Mouse (Mus musculus): ENCODE measurements around the gene Tex33. TPM values are rescaled to one million over a fixed set of nuclear protein-coding genes. Genes with fewer than 3 reads are reported as not detected.

The Tex33 gene
- total RNA-seq, 2 experiments from 2014 or later, result not detected

DNA sequence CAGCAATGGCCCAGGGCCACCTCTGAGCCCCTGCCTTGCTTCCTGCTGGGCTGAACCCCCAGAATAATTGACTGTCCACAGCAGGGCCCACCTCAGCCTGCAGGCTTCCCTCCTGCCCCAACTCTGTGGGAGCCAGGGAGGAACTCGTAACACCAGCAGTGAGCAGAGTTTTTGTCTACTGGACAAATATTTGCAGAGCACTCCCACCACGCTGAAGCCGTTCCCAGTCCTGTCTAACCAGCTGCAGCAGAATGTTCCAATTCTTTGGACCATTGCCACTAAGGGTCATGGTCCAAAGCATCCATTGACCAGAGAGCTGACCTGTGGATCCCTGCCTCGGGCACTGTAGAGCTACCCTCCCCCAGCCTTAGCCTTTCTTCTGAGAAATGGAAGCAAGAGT is 21.2 kb upstream of the Tex33 start:
- ATAC-seq (replicated peaks; ENCODE audit: poor library complexity), result no peak

- no peak for ATAC-seq (replicated peaks; ENCODE audit: poor library complexity)
Measured at GRCm38 (mm10) chr15:78414157-78414556, 18.4 kb upstream of the Tex33 start.

DNA sequence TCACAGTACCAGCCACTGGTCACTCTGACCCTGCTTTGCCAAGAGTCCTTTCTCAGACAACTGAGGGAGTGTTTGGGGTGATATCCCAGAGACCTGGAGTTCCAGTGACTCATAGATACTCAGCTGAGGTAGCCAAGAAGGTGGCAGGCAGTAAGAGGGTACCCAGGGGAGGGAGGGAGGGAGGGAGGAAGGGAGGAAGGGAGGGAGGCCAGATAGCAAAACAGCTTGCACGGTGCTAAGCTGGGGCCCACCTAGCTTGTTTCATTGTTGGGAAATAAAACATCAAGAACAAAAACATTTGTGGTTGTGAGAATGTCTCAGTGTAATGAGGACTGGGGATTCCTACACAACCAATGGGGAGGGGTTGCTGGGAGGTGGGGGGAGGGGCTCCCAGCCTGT is 18.0 kb upstream of the Tex33 start:
- no peak for ATAC-seq (replicated peaks; ENCODE audit: poor library complexity)

- ATAC-seq (replicated peaks; ENCODE audit: poor library complexity), result peak; percentile 97
Measured at GRCm38 (mm10) chr15:78413083-78413718, 17.5 kb upstream of the Tex33 start.

DNA sequence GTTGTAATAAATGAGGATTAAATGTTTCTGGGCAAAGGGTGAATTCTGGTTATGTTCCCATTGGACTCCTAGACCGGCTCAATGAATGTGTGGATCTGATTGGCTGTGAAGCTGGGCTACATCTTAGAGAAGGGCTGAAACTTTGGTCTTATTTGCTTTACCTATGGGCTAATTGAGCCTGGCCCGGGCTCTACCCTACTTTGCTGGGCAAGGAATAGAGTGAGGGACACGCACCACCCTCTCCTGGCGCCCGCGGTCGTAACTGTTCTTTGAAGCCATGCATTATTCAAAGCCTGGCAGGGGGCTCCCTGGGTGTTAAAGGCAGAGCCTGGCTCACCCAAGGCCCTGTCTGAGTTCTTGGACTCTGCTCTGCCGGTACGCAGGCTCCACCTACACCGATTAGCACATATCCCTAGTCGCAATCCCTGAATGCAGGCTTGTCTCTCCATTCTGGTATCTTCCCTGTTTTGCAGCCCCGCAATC is 13.9 kb upstream of the Tex33 start:
- no peak for ATAC-seq (replicated peaks; ENCODE audit: poor library complexity)

DNA sequence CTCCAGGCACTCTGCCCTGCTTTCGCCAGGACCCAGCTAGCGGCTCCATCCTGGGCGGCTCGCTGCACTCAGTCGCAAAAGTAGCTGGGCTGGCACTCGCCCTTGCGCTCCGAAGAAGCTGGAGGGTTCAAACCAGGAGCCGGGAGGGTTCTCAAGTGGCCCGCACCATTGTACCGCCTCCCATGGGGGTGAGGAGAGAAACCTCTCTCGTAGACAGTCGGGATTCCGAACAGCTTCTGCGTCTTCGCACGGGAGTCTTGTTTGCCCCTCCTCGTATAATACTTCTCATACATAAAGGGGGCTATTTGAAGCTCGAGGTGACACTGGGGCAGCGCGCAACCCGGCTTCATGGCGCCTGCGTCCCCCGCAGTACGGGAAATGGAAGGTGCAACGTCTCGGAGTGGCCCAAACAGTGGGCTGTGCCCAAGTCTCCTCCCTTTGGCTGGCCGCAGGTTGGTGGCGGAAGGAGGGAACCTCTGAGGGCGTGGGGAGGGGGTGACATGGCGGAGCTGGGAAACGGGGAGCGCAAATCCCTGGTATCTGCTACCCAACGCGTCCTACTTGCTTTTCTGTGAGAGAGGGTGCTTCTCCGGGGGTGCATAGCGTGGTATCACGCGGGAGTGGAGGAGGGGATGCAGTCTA is 10.7 kb upstream of the Tex33 start, which contains the start of gene Mpst:
Gene Mpst, plus strand, starts transcription at position 124 of the 642 bp plus-strand sequence.
- peak; percentile 88 for ATAC-seq (replicated peaks; ENCODE audit: poor library complexity)

GRCm38 (mm10) chr15:78405517-78406211 is 10.0 kb upstream of the Tex33 start, which contains the start of gene Tst:
TSS of gene Tst (minus strand) at chr15:78405907.
- ATAC-seq (replicated peaks; ENCODE audit: poor library complexity), result peak; percentile 30

GRCm38 (mm10) chr15:78405098-78405497 is 9.4 kb upstream of the Tex33 start:
- ATAC-seq (replicated peaks; ENCODE audit: poor library complexity), result no peak

- ATAC-seq (replicated peaks; ENCODE audit: poor library complexity), result no peak
Measured at GRCm38 (mm10) chr15:78403896-78404295, 8.2 kb upstream of the Tex33 start.

GRCm38 (mm10) chr15:78403301-78403741 is 7.6 kb upstream of the Tex33 start:
- no peak for ATAC-seq (replicated peaks; ENCODE audit: poor library complexity)

DNA sequence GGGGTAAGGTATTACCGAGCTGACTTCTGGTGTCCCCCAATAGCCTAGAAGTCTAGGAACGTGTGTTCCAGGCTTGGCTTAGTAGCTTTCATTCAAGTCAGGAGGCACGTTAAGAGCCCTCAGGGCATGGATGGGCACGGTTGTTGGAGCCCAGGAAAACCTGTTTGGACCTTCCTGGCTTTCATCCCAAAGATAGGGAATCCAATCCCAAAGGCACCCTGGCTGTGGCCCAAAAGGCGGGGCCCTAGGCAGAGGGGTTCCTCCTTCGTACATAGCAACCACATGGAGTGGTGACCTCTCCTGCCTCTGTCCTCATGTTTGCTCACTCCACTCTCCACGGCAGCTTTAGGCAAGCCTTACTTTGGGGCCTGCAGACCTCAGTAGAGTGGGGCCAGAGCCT is 6.7 kb upstream of the Tex33 start:
- no peak for ATAC-seq (replicated peaks; ENCODE audit: poor library complexity)

DNA sequence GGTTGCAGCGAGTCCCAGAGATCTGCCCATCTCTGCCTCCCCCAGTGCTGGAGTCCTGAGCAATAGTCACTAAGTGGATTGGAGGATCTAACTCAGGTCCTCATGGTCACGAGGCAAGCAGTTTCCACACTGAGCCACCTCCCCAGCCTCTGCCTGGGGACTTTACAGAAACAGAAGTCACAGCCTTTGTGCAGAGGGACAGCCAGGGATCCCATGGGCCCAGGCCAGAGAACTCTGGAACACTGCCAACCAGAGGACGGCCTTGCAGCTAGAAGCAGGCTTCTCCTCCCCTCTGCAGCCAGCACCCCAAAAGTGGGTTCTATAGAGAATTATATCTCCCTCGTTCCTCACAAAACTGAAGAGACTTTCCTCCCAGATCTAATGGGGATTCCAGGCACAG is 6.2 kb upstream of the Tex33 start:
- no peak for ATAC-seq (replicated peaks; ENCODE audit: poor library complexity)

GRCm38 (mm10) chr15:78401345-78401744 is 5.6 kb upstream of the Tex33 start:
- ATAC-seq (replicated peaks; ENCODE audit: poor library complexity), result peak; percentile 38

GRCm38 (mm10) chr15:78390855-78391254 is 4.9 kb downstream of the Tex33 start:
- ATAC-seq (replicated peaks; ENCODE audit: poor library complexity), result peak; percentile 39; the same call in 1 of the 2 replicates

GRCm38 (mm10) chr15:78385564-78385963 is 10.1 kb downstream of the Tex33 start:
- ATAC-seq (replicated peaks; ENCODE audit: poor library complexity), result 0 out of 2 replicates have a peak, but pooled peaks have one; percentile 17

DNA sequence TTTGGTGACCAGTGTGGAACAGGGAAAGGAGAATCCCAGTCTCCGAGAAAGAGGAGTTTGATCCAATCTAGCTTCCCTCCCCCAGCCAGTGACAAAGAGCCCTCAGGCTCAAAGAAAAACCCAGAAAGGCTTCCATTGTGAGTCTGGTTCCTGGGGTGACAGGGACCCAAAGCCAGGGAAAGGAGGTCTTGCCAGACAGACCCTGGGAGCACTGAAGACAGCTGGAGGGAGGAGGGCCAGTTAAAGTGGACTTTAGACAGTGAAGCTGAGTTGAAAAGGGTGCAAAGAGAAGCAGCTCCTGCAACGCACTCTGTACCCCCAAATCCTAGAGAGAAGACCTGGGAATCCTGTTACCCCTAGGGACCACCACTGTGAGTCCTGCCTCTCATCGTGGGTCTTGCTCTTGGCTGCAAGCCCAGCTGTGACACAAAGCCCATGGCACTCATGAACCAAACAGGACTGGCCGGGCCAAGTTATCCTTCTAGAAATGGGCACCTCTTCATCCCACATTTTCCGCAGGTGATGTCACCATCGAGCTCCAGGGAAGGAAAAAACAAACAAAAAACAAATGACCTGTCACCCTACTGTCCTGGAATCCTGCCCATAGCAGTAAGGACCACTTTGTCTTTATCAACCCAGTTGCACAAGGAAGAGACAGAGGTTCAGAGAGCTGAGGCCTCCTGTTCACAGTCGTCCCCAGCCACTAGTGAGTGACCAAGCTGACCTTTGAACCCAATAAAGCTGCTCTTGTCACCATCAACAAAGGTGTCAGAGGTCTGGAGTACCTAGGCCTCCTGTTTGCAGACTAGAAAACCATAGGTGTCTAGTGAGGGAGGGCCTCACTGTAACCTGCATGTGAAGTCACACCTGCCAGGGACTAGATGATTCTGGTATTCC is 11.2 kb downstream of the Tex33 start:
- no peak for ATAC-seq (replicated peaks; ENCODE audit: poor library complexity)

- peak; percentile 86 for ATAC-seq (replicated peaks; ENCODE audit: poor library complexity)
Measured at GRCm38 (mm10) chr15:78383450-78384219, 12.1 kb downstream of the Tex33 start.

- no peak for ATAC-seq (replicated peaks; ENCODE audit: poor library complexity)
Measured at GRCm38 (mm10) chr15:78382115-78382514, 13.6 kb downstream of the Tex33 start.

- ATAC-seq (replicated peaks; ENCODE audit: poor library complexity), result no peak
Measured at GRCm38 (mm10) chr15:78380741-78381140, 15.0 kb downstream of the Tex33 start.

GRCm38 (mm10) chr15:78380208-78380607 is 15.5 kb downstream of the Tex33 start:
- ATAC-seq (replicated peaks; ENCODE audit: poor library complexity), result no peak
